Mouse (Mus musculus): ENCODE measurements around the gene Rwdd4a.

The Rwdd4a gene

DNA sequence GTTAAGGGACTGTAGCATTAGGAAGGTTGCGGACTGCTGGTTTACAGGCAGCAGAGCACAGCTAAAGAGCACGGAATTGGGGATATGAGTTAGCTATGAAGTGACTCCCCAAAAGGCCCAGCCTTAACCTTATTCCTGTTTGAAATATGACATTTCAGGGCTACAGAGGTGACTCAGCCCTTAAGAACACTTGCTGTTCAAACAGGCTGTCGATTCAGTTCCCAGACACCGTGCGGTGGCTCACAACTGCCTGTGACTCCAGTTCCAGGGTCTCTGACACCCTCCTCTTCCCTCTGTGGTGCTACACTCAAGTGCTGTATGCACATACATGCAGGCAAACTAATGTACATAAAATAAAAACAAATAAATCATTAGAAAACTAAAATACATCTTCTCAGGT, 55.2 kb downstream of the Rwdd4a start:
- no peak for DNase-seq (ENCODE audit: low spot score in 2 of 2)

GRCm38 (mm10) chr8:47590400-47590799, 56.9 kb downstream of the Rwdd4a start:
- no peak for DNase-seq (ENCODE audit: low spot score in 2 of 2)

DNA sequence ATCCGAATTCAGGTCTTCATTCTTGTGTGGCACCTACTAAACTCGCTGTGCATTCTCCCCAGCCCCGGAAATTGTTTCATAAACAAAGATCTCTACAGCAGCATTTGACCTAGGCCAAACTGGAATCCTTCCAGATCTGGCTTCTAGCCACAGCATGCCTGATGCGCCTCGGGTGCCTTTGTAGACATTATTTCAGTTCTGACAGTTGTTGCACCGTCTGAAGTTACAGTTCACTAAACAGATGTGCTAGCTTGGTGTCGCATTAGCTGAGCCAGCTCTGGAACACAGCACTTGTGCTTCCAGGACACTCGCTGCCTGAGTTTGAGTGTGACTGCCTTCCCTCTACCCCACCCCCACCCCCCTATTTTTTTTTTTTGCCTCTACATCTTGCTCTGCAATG, 67.2 kb downstream of the Rwdd4a start:
- DNase-seq (ENCODE audit: low spot score in 2 of 2): no peak
